Mouse (Mus musculus) left cerebral cortex, adult 8-10 months (tissue): Measurements from ENCODE around the gene Lnx2. TPM values are rescaled to one million over a fixed set of nuclear protein-coding genes. Genes with fewer than 3 reads are reported as not detected.

Experiments
- DNase-seq, 2 experiments: peaks; one replicate each; pipeline ENCODE4 v3.0.0; 2022; ENCODE audit warnings: low spot score in 2 of 2
- total RNA-seq, 4 experiments: library from RNA; stranded (reverse); gene quantifications; 2 replicates each; pipeline ENCODE4 v1.2.4; 2022

The Lnx2 gene
- total RNA-seq, 4 experiments from 2014 or later: 4.8 to 6.4 (median 5.6) TPM

GRCm38 (mm10) chr5:147052309-147052558 is 24.2 kb downstream of the Lnx2 start:
- DNase-seq: no peak

GRCm38 (mm10) chr5:147051500-147052308 is 24.7 kb downstream of the Lnx2 start:
- no peak for DNase-seq

GRCm38 (mm10) chr5:147050816-147051499 is 25.4 kb downstream of the Lnx2 start:
- no peak for DNase-seq

GRCm38 (mm10) chr5:147049544-147050209 is 26.7 kb downstream of the Lnx2 start:
- no peak for DNase-seq

- no peak for DNase-seq
These were observed 30.5 kb downstream of the Lnx2 start for GRCm38 (mm10) chr5:147045929-147046328.

GRCm38 (mm10) chr5:147045311-147045710 is 31.1 kb downstream of the Lnx2 start:
- DNase-seq: no peak

GRCm38 (mm10) chr5:147043240-147043844 is 33.0 kb downstream of the Lnx2 start:
- DNase-seq: peak in 1 of 2 experiments; percentile 39

- no peak for DNase-seq
These were observed 34.1 kb downstream of the Lnx2 start for GRCm38 (mm10) chr5:147041965-147042937.

- DNase-seq: no peak
These were observed 37.0 kb downstream of the Lnx2 start for GRCm38 (mm10) chr5:147039394-147039793.

GRCm38 (mm10) chr5:147037601-147038000 is 38.8 kb downstream of the Lnx2 start:
- DNase-seq: no peak

GRCm38 (mm10) chr5:147036661-147037060 is 39.7 kb downstream of the Lnx2 start:
- no peak for DNase-seq

- DNase-seq: no peak
These were observed 40.4 kb downstream of the Lnx2 start for GRCm38 (mm10) chr5:147036028-147036427.

GRCm38 (mm10) chr5:147035301-147035700 is 41.1 kb downstream of the Lnx2 start:
- no peak for DNase-seq

GRCm38 (mm10) chr5:147034283-147034682 is 42.1 kb downstream of the Lnx2 start:
- no peak for DNase-seq

GRCm38 (mm10) chr5:147033155-147033554 is 43.2 kb downstream of the Lnx2 start:
- no peak for DNase-seq

- DNase-seq: no peak
These were observed 45.1 kb downstream of the Lnx2 start for GRCm38 (mm10) chr5:147031281-147031680.

GRCm38 (mm10) chr5:147024331-147025034 is 51.9 kb downstream of the Lnx2 start:
- DNase-seq: no peak

- no peak for DNase-seq
These were observed 53.0 kb downstream of the Lnx2 start for GRCm38 (mm10) chr5:147023245-147023970.

GRCm38 (mm10) chr5:147021546-147022265 is 54.7 kb downstream of the Lnx2 start:
- DNase-seq: no peak
